Mouse (Mus musculus): ENCODE results near the gene Bphl.

DNA sequence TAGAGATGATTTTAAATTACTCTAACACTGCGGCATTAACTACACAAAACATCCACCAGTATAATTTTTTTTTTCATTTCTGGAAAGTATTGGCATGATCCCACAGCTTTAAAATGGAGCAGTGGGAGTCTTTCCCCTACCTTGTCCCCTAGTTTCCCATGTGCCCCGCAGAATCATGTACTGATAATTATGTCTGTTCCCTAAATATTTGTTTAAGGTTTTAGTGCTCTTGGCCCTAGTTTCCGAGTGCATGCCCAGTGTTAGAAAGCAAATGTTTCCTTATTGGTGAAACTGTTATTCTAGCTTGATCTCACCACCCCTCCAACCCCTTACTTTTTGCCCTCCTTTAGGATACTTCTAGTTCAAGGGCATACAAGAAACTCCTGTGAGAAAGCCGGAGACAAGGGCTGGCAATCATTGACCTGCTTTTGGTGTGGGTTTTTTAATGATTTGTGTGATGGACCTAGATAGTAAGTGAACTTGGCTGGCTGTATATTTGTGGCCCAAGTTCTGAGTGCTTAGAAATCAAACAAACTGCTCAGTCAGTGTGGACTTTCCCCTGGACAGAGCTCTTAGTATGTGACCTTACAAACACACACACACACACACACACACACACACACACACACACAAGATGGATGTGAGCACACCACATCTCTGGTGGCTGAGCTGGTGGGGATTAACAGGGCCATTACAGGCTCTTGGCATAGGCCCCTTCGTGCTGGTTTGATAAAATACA is 8.3 kb downstream of the Bphl start:
- TF ChIP-seq CTCF (IDR thresholded peaks at IDR 0.05; ENCODE audit: low read depth, low read length): no peak
- no peak for TF ChIP-seq EP300 (IDR thresholded peaks at IDR 0.05; ENCODE audit: insufficient read depth, low read depth, low read length)

All from ES-Bruce4 (cell line).